Mouse (Mus musculus): ENCODE data around the gene Litaf. TPM values are rescaled to one million over a fixed set of nuclear protein-coding genes. Genes with fewer than 3 reads are reported as not detected.

The Litaf gene
- total and polyA plus RNA-seq, 2 experiments from 2014 or later = 20.5 to 22.4 TPM

DNA sequence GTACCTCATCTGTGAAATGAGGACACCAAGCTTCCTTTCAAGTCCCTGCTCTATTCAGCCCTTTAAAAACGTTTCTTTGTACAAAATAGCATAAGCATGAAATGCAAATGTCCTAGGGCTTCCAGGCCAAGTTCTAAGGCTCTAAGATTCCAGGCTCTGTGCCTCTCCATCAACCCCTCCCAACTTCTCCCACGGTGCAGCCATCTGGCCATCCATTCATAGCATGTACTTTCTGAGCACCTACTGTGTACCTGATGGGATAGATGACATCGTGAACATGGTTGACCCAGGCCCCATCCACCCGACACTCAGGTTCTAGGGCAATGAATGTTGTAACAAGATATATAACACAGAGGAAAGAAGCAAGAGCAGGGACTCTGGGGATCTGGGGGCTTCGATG lies 142.4 kb downstream of the Litaf start:
- DNase-seq (ENCODE audit: low spot score) (no peak), ATAC-seq (ENCODE audit: low FRiP score) (no peak)
- no peak overlapping the region for H3K4me2 ChIP-seq (ENCODE audit: low read depth, low read length, poor library complexity, severe bottlenecking)
- H3K4me3 ChIP-seq (ENCODE audit: low read depth, low read length) = no peak overlapping the region
- no peaks in the 10 kb centered on the region for H3K36me3 ChIP-seq (ENCODE audit: insufficient read depth, low read length)
- no peak for TF ChIP-seq CTCF (IDR thresholded peaks at IDR 0.05)
- no peak overlapping the region for H3K9ac ChIP-seq (replicated peaks; ENCODE audit: low read length, poor library complexity, severe bottlenecking)
- no peaks in the 10 kb centered on the region for H3K4me1 ChIP-seq (ENCODE audit: insufficient read depth, low read length)
- no peak overlapping the region for H3K27ac ChIP-seq (ENCODE audit: low read depth, low read length)
- 63% methylated on average over 5 of the region's 5 CpGs for WGBS
- H3K9me3 ChIP-seq (ENCODE audit: low read length) = no peaks in the 10 kb centered on the region
- H3K27me3 ChIP-seq (ENCODE audit: insufficient read depth, low read length) = no peaks in the 10 kb centered on the region

DNA sequence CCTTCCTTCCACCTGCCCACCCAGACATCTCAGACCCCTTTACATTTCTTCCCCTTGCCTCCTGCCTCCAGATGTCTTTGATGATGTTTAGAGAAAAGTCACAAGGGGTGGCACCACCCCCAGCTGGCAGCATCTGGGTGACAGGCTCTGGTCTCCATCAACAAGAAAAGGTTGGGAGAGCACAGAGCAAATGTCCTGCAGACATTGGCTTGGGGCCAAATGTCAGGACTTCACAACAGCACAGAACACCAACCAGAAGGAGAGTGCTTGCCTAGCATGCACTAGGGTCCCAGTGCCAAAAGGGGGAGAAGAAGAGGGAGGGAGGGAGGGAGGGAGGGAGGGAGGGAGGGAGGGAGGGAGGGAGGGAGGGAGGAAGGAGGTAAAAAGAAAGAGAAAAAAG lies 146.1 kb downstream of the Litaf start:
- Histone ChIP-seq H3K27me3 (ENCODE audit: insufficient read depth, low read length) (no peaks in the 10 kb centered on the region), H3K27ac (ENCODE audit: low read depth, low read length) (no peak overlapping the region), H3K4me3 (ENCODE audit: low read depth, low read length) (no peak overlapping the region), H3K36me3 (ENCODE audit: insufficient read depth, low read length) (no peaks in the 10 kb centered on the region), H3K9ac (replicated peaks; ENCODE audit: low read length, poor library complexity, severe bottlenecking) (no peak overlapping the region), H3K4me1 (ENCODE audit: insufficient read depth, low read length) (no peaks in the 10 kb centered on the region), H3K9me3 (ENCODE audit: low read length) (no peaks in the 10 kb centered on the region), H3K4me2 (ENCODE audit: low read depth, low read length, poor library complexity, severe bottlenecking) (no peak overlapping the region)
- ATAC-seq (ENCODE audit: low FRiP score) = no peak
- no peak for TF ChIP-seq CTCF (IDR thresholded peaks at IDR 0.05)
- peak; percentile 10 for DNase-seq (ENCODE audit: low spot score)

GRCm38 (mm10) chr16:10916271-10916670 lies 149.7 kb downstream of the Litaf start:
- Histone ChIP-seq H3K36me3 (ENCODE audit: insufficient read depth, low read length) (no peaks in the 10 kb centered on the region), H3K27ac (ENCODE audit: low read depth, low read length) (no peak overlapping the region), H3K9me3 (ENCODE audit: low read length) (no peaks in the 10 kb centered on the region), H3K4me1 (ENCODE audit: insufficient read depth, low read length) (no peaks in the 10 kb centered on the region), H3K4me2 (ENCODE audit: low read depth, low read length, poor library complexity, severe bottlenecking) (no peak overlapping the region), H3K27me3 (ENCODE audit: insufficient read depth, low read length) (no peaks in the 10 kb centered on the region), H3K4me3 (ENCODE audit: low read depth, low read length) (no peak overlapping the region), H3K9ac (replicated peaks; ENCODE audit: low read length, poor library complexity, severe bottlenecking) (no peak overlapping the region)
- no peak for TF ChIP-seq CTCF (IDR thresholded peaks at IDR 0.05)
- ATAC-seq (ENCODE audit: low FRiP score) (no peak), DNase-seq (ENCODE audit: low spot score) (no peak)
- 81% methylated on average over 3 of the region's 3 CpGs for WGBS

GRCm38 (mm10) chr16:10915066-10915465 lies 150.9 kb downstream of the Litaf start:
- no peak overlapping the region for H3K4me3 ChIP-seq (ENCODE audit: low read depth, low read length)
- no peak overlapping the region for H3K9ac ChIP-seq (replicated peaks; ENCODE audit: low read length, poor library complexity, severe bottlenecking)
- no peaks in the 10 kb centered on the region for H3K9me3 ChIP-seq (ENCODE audit: low read length)
- no peak overlapping the region for H3K4me2 ChIP-seq (ENCODE audit: low read depth, low read length, poor library complexity, severe bottlenecking)
- H3K36me3 ChIP-seq (ENCODE audit: insufficient read depth, low read length) = no peaks in the 10 kb centered on the region
- H3K27me3 ChIP-seq (ENCODE audit: insufficient read depth, low read length) = no peaks in the 10 kb centered on the region
- no peaks in the 10 kb centered on the region for H3K4me1 ChIP-seq (ENCODE audit: insufficient read depth, low read length)
- DNase-seq (ENCODE audit: low spot score) = no peak
- WGBS = 96% methylated on average over 4 of the region's 4 CpGs
- ATAC-seq (ENCODE audit: low FRiP score) = no peak
- TF ChIP-seq CTCF (IDR thresholded peaks at IDR 0.05) = no peak
- no peak overlapping the region for H3K27ac ChIP-seq (ENCODE audit: low read depth, low read length)

DNA sequence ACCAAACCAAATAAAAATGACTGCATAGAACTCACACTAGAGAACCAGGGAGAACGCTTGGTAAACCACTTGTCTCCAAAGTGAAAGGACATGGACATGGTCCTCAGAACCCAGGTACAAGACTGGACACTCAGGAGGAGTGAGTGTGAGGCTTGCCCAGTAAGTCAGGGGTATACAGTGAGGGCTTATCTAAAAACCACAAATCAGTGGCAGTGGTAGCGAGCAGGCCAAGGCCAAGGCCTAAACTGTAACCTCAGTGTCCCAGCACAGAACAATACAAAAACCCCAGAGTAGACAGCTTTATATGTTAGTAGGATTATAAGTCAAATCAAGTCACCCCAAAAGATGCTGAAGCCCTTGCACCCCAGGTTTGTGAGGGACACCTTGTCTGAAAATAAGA lies 154.9 kb downstream of the Litaf start:
- Histone ChIP-seq H3K36me3 (ENCODE audit: insufficient read depth, low read length) (no peaks in the 10 kb centered on the region), H3K27ac (ENCODE audit: low read depth, low read length) (no peak overlapping the region), H3K9ac (replicated peaks; ENCODE audit: low read length, poor library complexity, severe bottlenecking) (no peak overlapping the region), H3K9me3 (ENCODE audit: low read length) (no peaks in the 10 kb centered on the region), H3K4me3 (ENCODE audit: low read depth, low read length) (no peak overlapping the region), H3K4me1 (ENCODE audit: insufficient read depth, low read length) (no peaks in the 10 kb centered on the region), H3K27me3 (ENCODE audit: insufficient read depth, low read length) (no peaks in the 10 kb centered on the region), H3K4me2 (ENCODE audit: low read depth, low read length, poor library complexity, severe bottlenecking) (no peak overlapping the region)
- no peak for TF ChIP-seq CTCF (IDR thresholded peaks at IDR 0.05)
- 96% methylated on average over 2 of the region's 2 CpGs for WGBS
- ATAC-seq (ENCODE audit: low FRiP score) = no peak
- no peak for DNase-seq (ENCODE audit: low spot score)

- WGBS = 78% methylated on average over 7 of the region's 7 CpGs
- no peak for ATAC-seq (ENCODE audit: low FRiP score)
Observed at GRCm38 (mm10) chr16:10910541-10910940, 155.4 kb downstream of the Litaf start.

More at GRCm38 (mm10) chr16:10910541-10910940, 155.4 kb downstream of the Litaf start:
- Histone ChIP-seq H3K4me3 (ENCODE audit: low read depth, low read length) (no peak overlapping the region), H3K4me1 (ENCODE audit: insufficient read depth, low read length) (no peaks in the 10 kb centered on the region), H3K36me3 (ENCODE audit: insufficient read depth, low read length) (no peaks in the 10 kb centered on the region), H3K27me3 (ENCODE audit: insufficient read depth, low read length) (no peaks in the 10 kb centered on the region), H3K9me3 (ENCODE audit: low read length) (no peaks in the 10 kb centered on the region), H3K4me2 (ENCODE audit: low read depth, low read length, poor library complexity, severe bottlenecking) (no peak overlapping the region), H3K9ac (replicated peaks; ENCODE audit: low read length, poor library complexity, severe bottlenecking) (no peak overlapping the region), H3K27ac (ENCODE audit: low read depth, low read length) (no peak overlapping the region)
- TF ChIP-seq CTCF (IDR thresholded peaks at IDR 0.05) = no peak
- no peak for DNase-seq (ENCODE audit: low spot score)

Small RNA genes lying within 50 kb of the gene (microRNA-seq; reads per million reads assigned to microRNA genes)
- gene Gm26268 (ENCODE audit: borderline number of aligned reads) = not detected

Other genes with a start within 250 kb of the Litaf start
- 0.14 and 1.1 TPM in 2 replicates for gene Rmi2, start 231.1 kb downstream of the Litaf start, total RNA-seq (2014; rRNA removed)
- gene Rmi2, start 231.1 kb downstream of the Litaf start, polyA plus RNA-seq (2015; fragmentation: Nextera tagmentation; extraction: Ambion mirVana) = 0.22 and 0.25 TPM in 2 replicates
- 241 and 278 TPM in 2 replicates for gene Snn, start 5.2 kb downstream of the Litaf start, total RNA-seq (2014; rRNA removed)
- gene Snn, start 5.2 kb downstream of the Litaf start, polyA plus RNA-seq (2015; fragmentation: Nextera tagmentation; extraction: Ambion mirVana) = 122 and 130 TPM in 2 replicates
- 46.4 and 48.4 TPM in 2 replicates for gene Txndc11, start 68.5 kb upstream of the Litaf start, total RNA-seq (2014; rRNA removed)
- gene Txndc11, start 68.5 kb upstream of the Litaf start, polyA plus RNA-seq (2015; fragmentation: Nextera tagmentation; extraction: Ambion mirVana) = 25.4 and 30.5 TPM in 2 replicates
- gene Zc3h7a, start 110.2 kb upstream of the Litaf start, total RNA-seq (2014; rRNA removed) = 33.3 and 63.4 TPM in 2 replicates
- gene Zc3h7a, start 110.2 kb upstream of the Litaf start, polyA plus RNA-seq (2015; fragmentation: Nextera tagmentation; extraction: Ambion mirVana) = 35.6 and 40.9 TPM in 2 replicates
- gene Rsl1d1, start 137.2 kb upstream of the Litaf start, total RNA-seq (2014; rRNA removed) = 54.6 and 85.5 TPM in 2 replicates
- gene Rsl1d1, start 137.2 kb upstream of the Litaf start, polyA plus RNA-seq (2015; fragmentation: Nextera tagmentation; extraction: Ambion mirVana) = 124 and 140 TPM in 2 replicates
- 60.9 and 74.1 TPM in 2 replicates for gene Gspt1, start 188.2 kb upstream of the Litaf start, total RNA-seq (2014; rRNA removed)
- gene Gspt1, start 188.2 kb upstream of the Litaf start, polyA plus RNA-seq (2015; fragmentation: Nextera tagmentation; extraction: Ambion mirVana) = 36.4 and 39.0 TPM in 2 replicates
- not detected in 2 replicates for gene Tnfrsf17, start 247.7 kb upstream of the Litaf start, total RNA-seq (2014; rRNA removed)
- 0.20 and 0.21 TPM in 2 replicates for gene Tnfrsf17, start 247.7 kb upstream of the Litaf start, polyA plus RNA-seq (2015; fragmentation: Nextera tagmentation; extraction: Ambion mirVana)